23 mouse cellular contexts compared by ENCODE assay signal in genomic region chr11:59967765-59968164, GRCm38 (mm10). TPM values are rescaled to one million over a fixed set of nuclear protein-coding genes. Genes with fewer than 3 reads are reported as not detected.
DNase-seq lines count a peak whose midpoint lies in the region; ATAC-seq and TF ChIP-seq lines count a peak whose summit lies in the region.
"Had no signal": no experiment of that assay in that cellular context is flagged by ENCODE, and none has a peak within 500 bp of the region (broad histone marks: within the 10 kb centered on the region; RNA-seq: fewer than 3 reads in every experiment).

No protein-coding gene starts in this region.

- peak; percentile 19 for DNase-seq in thymus, postnatal 0 days (ENCODE audit: low spot score)
- DNase-seq in thymus, postnatal 36 days = no peak
- DNase-seq in CH12.LX (ENCODE audit: extremely low read depth) = no peak
- DNase-seq in MEL (ENCODE audit: low read depth, low spot score) = no peak
- no peak for DNase-seq in embryonic facial prominence, embryonic 10.5 days (ENCODE audit: low spot score)
- DNase-seq in heart, embryonic 10.5 days (ENCODE audit: low spot score) = no peak
- DNase-seq: adrenal gland, adult 2 months; adrenal gland, adult 8-10 months; adrenal gland, postnatal 10 days; adrenal gland, postnatal 14 days; adrenal gland, postnatal 25 days; adrenal gland, postnatal 36 days; B cell, adult 2 months; cerebellum, adult 11 months; cerebellum, adult 11-12 months; cerebellum, adult 18-20 months; cerebellum, adult 2 months had no signal

- no peak overlapping the region for H3K4me2 ChIP-seq in CH12.LX (ENCODE audit: insufficient read depth, low read depth, poor library complexity, severe bottlenecking)
- no peak overlapping the region for H3K4me2 ChIP-seq in heart, embryonic 11.5 days
- H3K4me2 ChIP-seq in kidney, embryonic 15.5 days = no peak overlapping the region

- H3K4me3 ChIP-seq in CH12.LX (replicated peaks in 1 of 3; ENCODE audit: low read depth in 2 of 3, low read length in 2 of 3, poor library complexity in 1 of 3) = no peak overlapping the region
- no peak overlapping the region for H3K4me3 ChIP-seq in MEL (ENCODE audit: control insufficient read depth in 1 of 2, insufficient read depth in 1 of 2, low read depth in 2 of 2, low read length in 2 of 2)
- H3K4me3 ChIP-seq in embryonic facial prominence, embryonic 10.5 days = no peak overlapping the region
- no peak overlapping the region for H3K4me3 ChIP-seq in heart, embryonic 11.5 days (ENCODE audit: low read depth, low read length)
- H3K4me3 ChIP-seq in heart, embryonic 10.5 days = no peak overlapping the region
- no peak overlapping the region for H3K4me3 ChIP-seq in kidney, embryonic 15.5 days (replicated peaks)

- H3K4me1 ChIP-seq in CH12.LX (ENCODE audit: control insufficient read depth in 1 of 2, insufficient read depth in 2 of 2) (peaks cover 14 to 22% of the 10 kb centered on the region in 2 experiments), MEL (ENCODE audit: control insufficient read depth in 1 of 2, insufficient read depth in 2 of 2, low read length in 2 of 2) (peaks cover 12 to 16% of the 10 kb centered on the region in 2 experiments)
- peaks cover 65% of the 10 kb centered on the region for H3K4me1 ChIP-seq in embryonic facial prominence, embryonic 10.5 days
- peaks cover 36% of the 10 kb centered on the region for H3K4me1 ChIP-seq in heart, embryonic 11.5 days (ENCODE audit: control insufficient read depth, insufficient read depth, low read length)
- peaks cover 64% of the 10 kb centered on the region for H3K4me1 ChIP-seq in heart, embryonic 10.5 days
- H3K4me1 ChIP-seq in kidney, embryonic 15.5 days = peaks cover 47% of the 10 kb centered on the region

- in situ Hi-C loops in CH12.LX (cut with MboI; ENCODE audit: low pct_ligation_motif_present, low pct_unique_long_range_greater_than_20kb, low sequenced_read_pairs) = loop anchor here (5.0 kb wide), 1 partner anchor 105 kb away; no protein-coding TSS in a partner anchor

- no peak for TF ChIP-seq POLR2A in CH12.LX (IDR thresholded peaks at IDR 0.05; ENCODE audit: low read depth, low read length)
- no peak for TF ChIP-seq POLR2A in MEL (IDR thresholded peaks at IDR 0.05; ENCODE audit: control insufficient read depth in 1 of 2, insufficient read depth in 1 of 2, low read depth in 1 of 2, low read length in 2 of 2, poor library complexity in 1 of 2)

- 92% methylated on average over 1 of the region's 1 CpGs for WGBS in embryonic facial prominence, embryonic 10.5 days
- 89% methylated on average over 1 of the region's 1 CpGs for WGBS in heart, embryonic 11.5 days (ENCODE audit: insufficient replicate concordance)
- 90% methylated on average over 1 of the region's 1 CpGs for WGBS in heart, embryonic 10.5 days
- 68% methylated on average over 1 of the region's 1 CpGs for WGBS in kidney, embryonic 15.5 days

- H3K9me3 ChIP-seq in CH12.LX (replicated peaks; ENCODE audit: low read length) (no peaks in the 10 kb centered on the region), MEL (replicated peaks; ENCODE audit: insufficient read depth, low read length) (no peaks in the 10 kb centered on the region)
- no peaks in the 10 kb centered on the region for H3K9me3 ChIP-seq in embryonic facial prominence, embryonic 10.5 days
- no peaks in the 10 kb centered on the region for H3K9me3 ChIP-seq in heart, embryonic 11.5 days (replicated peaks; ENCODE audit: control insufficient read depth, low read length)
- no peaks in the 10 kb centered on the region for H3K9me3 ChIP-seq in heart, embryonic 10.5 days
- no peaks in the 10 kb centered on the region for H3K9me3 ChIP-seq in kidney, embryonic 15.5 days (replicated peaks)
- H3K9me3 ChIP-seq: G1E had no signal

- TF ChIP-seq CTCF in CH12.LX (conservative IDR thresholded peaks at IDR 0.05 in 1 of 2, IDR thresholded peaks at IDR 0.05 in 1 of 2; ENCODE audit: low read depth in 2 of 2, low read length in 2 of 2) = no peak
- TF ChIP-seq CTCF in MEL (IDR thresholded peaks at IDR 0.05 in 2 of 3, conservative IDR thresholded peaks at IDR 0.05 in 1 of 3; ENCODE audit: control insufficient read depth in 1 of 3, insufficient read depth in 1 of 3, low read depth in 2 of 3, low read length in 3 of 3, poor library complexity in 1 of 3, severe bottlenecking in 1 of 3) = no peak

- H3K79me2 ChIP-seq in CH12.LX (replicated peaks; ENCODE audit: control insufficient read depth, extremely low read depth, insufficient read depth, poor library complexity, severe bottlenecking) = no peaks in the 10 kb centered on the region
- H3K79me2 ChIP-seq in MEL (ENCODE audit: control insufficient read depth, insufficient read depth, low read length, poor library complexity) = no peaks in the 10 kb centered on the region

- no peak for ATAC-seq in heart, embryonic 11.5 days (replicated peaks; ENCODE audit: insufficient number of reproducible peaks, low FRiP score, low TSS enrichment)
- no peak for ATAC-seq in kidney, embryonic 15.5 days (replicated peaks; ENCODE audit: low FRiP score)
- ATAC-seq: activated CD4-positive, CD25-positive, alpha-beta regulatory T cell, adult 4 months; CD4-positive, CD25-positive, alpha-beta regulatory T cell, adult 4 months; Patski had no signal

- peaks cover under 1 to 12% of the 10 kb centered on the region in 2 experiments for H3K36me3 ChIP-seq in CH12.LX (replicated peaks in 1 of 2; ENCODE audit: control insufficient read depth in 1 of 2, insufficient read depth in 1 of 2, low read length in 1 of 2)
- no peaks in the 10 kb centered on the region for H3K36me3 ChIP-seq in MEL (ENCODE audit: control insufficient read depth in 1 of 2, insufficient read depth in 2 of 2, low read length in 2 of 2)
- H3K36me3 ChIP-seq in embryonic facial prominence, embryonic 10.5 days (replicated peaks) = peaks cover under 1% of the 10 kb centered on the region; the same call in 1 of the 2 replicates
- no peaks in the 10 kb centered on the region for H3K36me3 ChIP-seq in heart, embryonic 11.5 days (ENCODE audit: control insufficient read depth, insufficient read depth, low read length)
- H3K36me3 ChIP-seq in heart, embryonic 10.5 days = no peaks in the 10 kb centered on the region
- no peaks in the 10 kb centered on the region for H3K36me3 ChIP-seq in kidney, embryonic 15.5 days

- H3K27me3 ChIP-seq in CH12.LX (replicated peaks) (no peaks in the 10 kb centered on the region), MEL (ENCODE audit: control insufficient read depth in 1 of 2, insufficient read depth in 2 of 2, low read length in 2 of 2) (no peaks in the 10 kb centered on the region)
- peaks cover 50% of the 10 kb centered on the region for H3K27me3 ChIP-seq in embryonic facial prominence, embryonic 10.5 days (replicated peaks; ENCODE audit: low read depth, poor library complexity, severe bottlenecking)
- 0 out of 2 replicates have a peak, but pooled peaks cover 4% of the 10 kb centered on the region for H3K27me3 ChIP-seq in heart, embryonic 11.5 days (ENCODE audit: control insufficient read depth, insufficient read depth, low read length)
- H3K27me3 ChIP-seq in heart, embryonic 10.5 days (ENCODE audit: insufficient read depth, poor library complexity, severe bottlenecking) = peaks cover 8% of the 10 kb centered on the region
- peaks cover 16% of the 10 kb centered on the region for H3K27me3 ChIP-seq in kidney, embryonic 15.5 days
- H3K27me3 ChIP-seq: Patski had no signal

- dilution Hi-C loops in CH12.LX (cut with MboI; ENCODE audit: extremely low pct_ligation_motif_present, extremely low pct_unique_long_range_greater_than_20kb, low sequenced_read_pairs) = no loop called here

- H3K27ac ChIP-seq in CH12.LX (ENCODE audit: insufficient read depth, low read depth) (no peak overlapping the region), MEL (ENCODE audit: control insufficient read depth, low read depth, low read length) (no peak overlapping the region)
- H3K27ac ChIP-seq in embryonic facial prominence, embryonic 10.5 days (replicated peaks) = peak overlapping the region; percentile 0; the same call in 1 of the 2 replicates
- H3K27ac ChIP-seq in heart, embryonic 11.5 days (ENCODE audit: low read depth, low read length) = no peak overlapping the region
- H3K27ac ChIP-seq in heart, embryonic 10.5 days = no peak overlapping the region
- H3K27ac ChIP-seq in kidney, embryonic 15.5 days = no peak overlapping the region

- TF ChIP-seq RAD21 in CH12.LX (IDR thresholded peaks at IDR 0.05; ENCODE audit: low read depth, low read length) (no peak), MEL (IDR thresholded peaks at IDR 0.05; ENCODE audit: low read depth, low read length) (no peak)

- H3K9ac ChIP-seq in CH12.LX (ENCODE audit: insufficient read depth, low read depth) (no peak overlapping the region), MEL (ENCODE audit: control insufficient read depth, low read depth, low read length, poor library complexity, severe bottlenecking) (no peak overlapping the region)
- no peak overlapping the region for H3K9ac ChIP-seq in heart, embryonic 11.5 days (ENCODE audit: low read depth, low read length)
- H3K9ac ChIP-seq in kidney, embryonic 15.5 days = no peak overlapping the region

- TF ChIP-seq EP300 in CH12.LX (IDR thresholded peaks at IDR 0.05; ENCODE audit: low read length) (no peak), MEL (IDR thresholded peaks at IDR 0.05; ENCODE audit: low read depth in 1 of 2, low read length in 2 of 2) (no peak)

RNA-seq across cellular contexts. Expression of gene Rasd1, which starts 3.0 kb away (rescaled TPM):
- 1.6 and 2.1 TPM in 2 replicates for polyA plus RNA-seq in thymus, postnatal 0 days (2015; fragmentation: Nextera tagmentation; extraction: Ambion mirVana)
- 0.17 and 0.30 TPM in 2 replicates for total RNA-seq in CH12.LX (2012; rRNA removed)
- total RNA-seq in CH12.LX (2014; rRNA removed) = 0.13 and 0.14 TPM in 2 replicates
- 0.15 TPM in 1 of 2 replicates, not detected in the other for polyA plus RNA-seq in CH12.LX (2012; ENCODE audit: insufficient read length, low read depth)
- total RNA-seq in MEL (2012; rRNA removed) = not detected in 2 replicates
- polyA plus RNA-seq in MEL (2012; ENCODE audit: insufficient read depth in 1 of 2, insufficient read length in 2 of 2, low read depth in 1 of 2, low replicate concordance in 2 of 2, missing spikeins in 1 of 2) = under 1 TPM in 1 of 2 experiments, not detected in 1; 0.06 TPM
- 2.1 and 2.4 TPM in 2 replicates for polyA plus RNA-seq in embryonic facial prominence, embryonic 10.5 days (2016; fragmentation: Nextera tagmentation; extraction: Ambion mirVana)
- 12.0 and 13.9 TPM in 2 replicates for polyA plus RNA-seq in heart, embryonic 11.5 days (2014; fragmentation: Nextera tagmentation; extraction: Ambion mirVana)
- 12.2 and 17.4 TPM in 2 replicates for polyA plus RNA-seq in heart, embryonic 10.5 days (2016; fragmentation: Nextera tagmentation; extraction: Ambion mirVana)
- polyA plus RNA-seq in kidney, embryonic 15.5 days (2015; fragmentation: Nextera tagmentation; extraction: Ambion mirVana) = 3.3 and 4.0 TPM in 2 replicates
- polyA plus RNA-seq: G1E had no signal

RNA-seq across cellular contexts. Expression of gene Med9, which starts 19.8 kb away (rescaled TPM):
- 38.1 and 38.6 TPM in 2 replicates for polyA plus RNA-seq in thymus, postnatal 0 days (2015; fragmentation: Nextera tagmentation; extraction: Ambion mirVana)
- total RNA-seq in CH12.LX (2012; rRNA removed) (32.9 and 35.5 TPM in 2 replicates), CH12.LX (2014; rRNA removed) (36.8 and 43.3 TPM in 2 replicates), MEL (2012; rRNA removed) (43.8 and 46.8 TPM in 2 replicates)
- polyA plus RNA-seq in CH12.LX (2012; ENCODE audit: insufficient read length, low read depth) (35.1 and 41.6 TPM in 2 replicates), MEL (2012; ENCODE audit: insufficient read depth in 1 of 2, insufficient read length in 2 of 2, low read depth in 1 of 2, low replicate concordance in 2 of 2, missing spikeins in 1 of 2) (10 to 100 TPM in 1 of 2 experiments, not detected in 1; 48.4 TPM)
- 48.3 and 51.5 TPM in 2 replicates for polyA plus RNA-seq in embryonic facial prominence, embryonic 10.5 days (2016; fragmentation: Nextera tagmentation; extraction: Ambion mirVana)
- polyA plus RNA-seq in heart, embryonic 11.5 days (2014; fragmentation: Nextera tagmentation; extraction: Ambion mirVana) = 49.1 and 51.2 TPM in 2 replicates
- polyA plus RNA-seq in heart, embryonic 10.5 days (2016; fragmentation: Nextera tagmentation; extraction: Ambion mirVana) = 51.8 and 55.6 TPM in 2 replicates
- polyA plus RNA-seq in kidney, embryonic 15.5 days (2015; fragmentation: Nextera tagmentation; extraction: Ambion mirVana) = 45.7 and 46.5 TPM in 2 replicates
